Mouse (Mus musculus): ENCODE data around the gene Gng3.

Gene Gng3

GRCm38 (mm10) chr19:8803879-8804660 lies 34.9 kb downstream of the Gng3 start:
- no peak for DNase-seq

GRCm38 (mm10) chr19:8803204-8803780 lies 35.7 kb downstream of the Gng3 start:
- no peak for DNase-seq

GRCm38 (mm10) chr19:8802130-8802821 lies 36.7 kb downstream of the Gng3 start, which contains the start of gene Zbtb3:
TSS of gene Zbtb3 (plus strand) at chr19:8802555.
- DNase-seq = peak; percentile 93

- no peak for DNase-seq
These were observed 40.1 kb downstream of the Gng3 start for GRCm38 (mm10) chr19:8798947-8799315.

GRCm38 (mm10) chr19:8798264-8798946 lies 40.6 kb downstream of the Gng3 start, which contains the start of gene Polr2g:
TSS of gene Polr2g (minus strand) at chr19:8798577.
- peak; percentile 90 for DNase-seq

- no peak for DNase-seq
These were observed 48.8 kb downstream of the Gng3 start for GRCm38 (mm10) chr19:8790171-8790570.

GRCm38 (mm10) chr19:8789171-8789570 lies 49.8 kb downstream of the Gng3 start:
- DNase-seq = no peak

- no peak for DNase-seq
These were observed 50.5 kb downstream of the Gng3 start for GRCm38 (mm10) chr19:8788521-8788920.
